Mouse (Mus musculus) gastrocnemius, adult 2 months (tissue): ENCODE data around the gene Mb. TPM values are rescaled to one million over a fixed set of nuclear protein-coding genes. Genes with fewer than 3 reads are reported as not detected.

Source experiments
- DNase-seq: peaks from one replicate; pipeline ENCODE4 v3.0.0; 2022
- H3K27ac ChIP-seq: fragments of 200-600 bp; 2 replicates; pipeline ENCODE4 v1.8.1; 2022; ENCODE audit warnings: mild to moderate bottlenecking
- H3K4me3 ChIP-seq: fragments of 200-600 bp; 2 replicates; pipeline ENCODE4 v1.8.1; 2022; ENCODE audit warnings: mild to moderate bottlenecking, moderate library complexity
- CTCF ChIP-seq: fragments of 200-600 bp; IDR thresholded peaks from 2 replicates; pipeline ENCODE4 v1.8.1; 2022; ENCODE audit warnings: antibody characterized with exemption, mild to moderate bottlenecking, moderate library complexity
- intact Hi-C: fragments of 180-260 bp; cut with DNase I; formaldehyde crosslinking; loops from one replicate; pipeline ENCODE4 v1.15.1; 2025
- total RNA-seq, 2 experiments: library from RNA; stranded (reverse); gene quantifications; 2 replicates each; pipeline ENCODE4 v1.2.3; 2021

Mb gene
- total RNA-seq, 2 experiments from 2014 or later, result 3,091 to 7,772 TPM

- no peak for TF ChIP-seq CTCF
- Histone ChIP-seq H3K27ac (peak overlapping the region; percentile 94), H3K4me3 (peak overlapping the region; percentile 54)
- intact Hi-C loops, result loop anchor here (5.0 kb wide), 2 partner anchors 116 to 326 kb away; no protein-coding TSS in a partner anchor
- DNase-seq, result peak; percentile 94
Measured at GRCm38 (mm10) chr15:77036320-77036988, 14.0 kb downstream of the Mb start.

GRCm38 (mm10) chr15:77035643-77036042 is 14.8 kb downstream of the Mb start:
- Histone ChIP-seq H3K27ac (peak overlapping the region; percentile 94), H3K4me3 (no peak overlapping the region)
- no peak for DNase-seq
- intact Hi-C loops, result loop anchor here (5.0 kb wide), 2 partner anchors 117 to 327 kb away; no protein-coding TSS in a partner anchor
- TF ChIP-seq CTCF, result no peak

GRCm38 (mm10) chr15:77034526-77034925 is 15.9 kb downstream of the Mb start:
- no peak for TF ChIP-seq CTCF
- Histone ChIP-seq H3K27ac (peak overlapping the region; percentile 94), H3K4me3 (no peak overlapping the region)
- peak; percentile 51 for DNase-seq
- intact Hi-C loops, result no loop called here

GRCm38 (mm10) chr15:77031271-77031670 is 19.2 kb downstream of the Mb start:
- H3K4me3 ChIP-seq, result no peak overlapping the region
- intact Hi-C loops, result no loop called here
- DNase-seq, result no peak
- H3K27ac ChIP-seq, result no peak overlapping the region
- no peak for TF ChIP-seq CTCF

- peak overlapping the region; percentile 83 for H3K27ac ChIP-seq
- TF ChIP-seq CTCF, result peak; percentile 88
- intact Hi-C loops, result no loop called here
- peak; percentile 66 for DNase-seq
- H3K4me3 ChIP-seq, result peak overlapping the region; percentile 33
Measured at GRCm38 (mm10) chr15:77029331-77029991, 21.0 kb downstream of the Mb start.

- DNase-seq, result peak; percentile 72
- Histone ChIP-seq H3K4me3 (no peak overlapping the region), H3K27ac (peak overlapping the region; percentile 83)
- intact Hi-C loops, result no loop called here
- TF ChIP-seq CTCF, result no peak
Measured at GRCm38 (mm10) chr15:77027675-77028074, 22.8 kb downstream of the Mb start.

- intact Hi-C loops, result no loop called here
- peak; percentile 27 for DNase-seq
- Histone ChIP-seq H3K27ac (peak overlapping the region; percentile 83), H3K4me3 (no peak overlapping the region)
- no peak for TF ChIP-seq CTCF
Measured at GRCm38 (mm10) chr15:77027117-77027516, 23.4 kb downstream of the Mb start.

GRCm38 (mm10) chr15:77025884-77026583 is 24.4 kb downstream of the Mb start:
- peak overlapping the region; percentile 83 for H3K27ac ChIP-seq
- intact Hi-C loops, result no loop called here
- no peak for TF ChIP-seq CTCF
- DNase-seq, result no peak
- H3K4me3 ChIP-seq, result no peak overlapping the region

- peak; percentile 91 for DNase-seq
- TF ChIP-seq CTCF, result no peak
- intact Hi-C loops, result loop anchor here (5.0 kb wide), 1 partner anchor 190 kb away; no protein-coding TSS in a partner anchor
- Histone ChIP-seq H3K27ac (peak overlapping the region; percentile 94), H3K4me3 (peak overlapping the region; percentile 60)
Measured at GRCm38 (mm10) chr15:77022401-77022957, 28.0 kb downstream of the Mb start.

GRCm38 (mm10) chr15:77021851-77022250 is 28.6 kb downstream of the Mb start:
- no peak for TF ChIP-seq CTCF
- intact Hi-C loops, result loop anchor here (5.0 kb wide), 1 partner anchor 190 kb away; no protein-coding TSS in a partner anchor
- peak overlapping the region; percentile 60 for H3K4me3 ChIP-seq
- DNase-seq, result peak; percentile 37
- peak overlapping the region; percentile 94 for H3K27ac ChIP-seq

- intact Hi-C loops, result loop anchor here (5.0 kb wide), 1 partner anchor 191 kb away; no protein-coding TSS in a partner anchor
- peak; percentile 9; the same call in 1 of the 2 replicates for TF ChIP-seq CTCF
- Histone ChIP-seq H3K27ac (peak overlapping the region; percentile 94), H3K4me3 (peak overlapping the region; percentile 60)
- DNase-seq, result peak; percentile 91
Measured at GRCm38 (mm10) chr15:77021056-77021455, 29.4 kb downstream of the Mb start.

- intact Hi-C loops, result loop anchor here (5.0 kb wide), 1 partner anchor 192 kb away; no protein-coding TSS in a partner anchor
- DNase-seq, result no peak
- no peak for TF ChIP-seq CTCF
- peak overlapping the region; percentile 94 for H3K27ac ChIP-seq
- H3K4me3 ChIP-seq, result peak overlapping the region; percentile 60
Measured at GRCm38 (mm10) chr15:77020136-77020535, 30.3 kb downstream of the Mb start.
